Mouse (Mus musculus) layer of hippocampus, adult 9-11 months (tissue): ENCODE measurements around the gene Baz1b.
A peak's percentile ranks its signal among the peaks of the same experiment; 100 is the strongest.
"Not testable (repeated sequence)": the region's sequence is repeated elsewhere in the genome, so short reads cannot be mapped to it uniquely, and the experiment has no call there.

ENCODE experiments used
- DNase-seq: peaks from one replicate; pipeline ENCODE4 v3.0.0; 2022

The Baz1b gene

DNA sequence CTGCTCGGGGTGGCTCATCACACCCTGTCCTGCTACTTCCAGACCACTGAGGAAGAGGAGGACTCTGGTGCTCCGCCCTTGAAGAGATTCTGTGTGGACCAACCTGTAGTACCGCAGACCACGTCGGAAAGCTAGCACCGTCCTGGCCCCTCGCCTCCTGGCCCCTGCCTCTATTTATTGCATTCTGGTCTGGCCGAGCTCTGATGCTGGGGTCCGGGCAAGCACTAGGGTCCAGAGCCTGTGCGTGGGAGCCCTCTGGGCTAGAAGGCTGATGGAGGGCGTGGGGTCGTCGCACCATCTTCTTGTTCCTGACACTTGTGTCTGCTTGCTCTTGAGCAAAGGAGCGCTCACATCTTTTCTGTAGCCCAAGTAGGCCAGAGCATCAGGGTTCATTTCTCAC lies 6.3 kb upstream of the Baz1b start:
- DNase-seq = no peak

DNA sequence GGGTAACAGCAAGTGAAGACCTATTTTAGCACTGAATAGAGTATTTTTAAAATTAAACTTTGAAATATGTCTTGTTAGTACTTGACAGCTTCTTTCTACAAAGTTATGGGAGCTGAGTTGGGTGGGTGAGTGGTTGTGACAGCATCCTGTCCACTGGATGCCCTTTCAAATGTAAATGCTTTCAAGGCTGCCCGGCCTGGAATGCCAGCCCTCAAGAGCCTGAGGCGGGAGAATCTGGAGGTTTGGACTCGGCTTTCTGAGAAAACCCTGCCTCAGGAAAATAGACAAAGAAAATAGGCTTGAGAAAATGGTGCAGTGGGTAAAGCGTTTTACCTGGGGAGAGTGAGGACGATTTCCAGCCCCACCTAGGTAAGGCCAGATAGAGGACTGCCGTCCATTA lies 5.3 kb upstream of the Baz1b start:
- DNase-seq = no peak

DNA sequence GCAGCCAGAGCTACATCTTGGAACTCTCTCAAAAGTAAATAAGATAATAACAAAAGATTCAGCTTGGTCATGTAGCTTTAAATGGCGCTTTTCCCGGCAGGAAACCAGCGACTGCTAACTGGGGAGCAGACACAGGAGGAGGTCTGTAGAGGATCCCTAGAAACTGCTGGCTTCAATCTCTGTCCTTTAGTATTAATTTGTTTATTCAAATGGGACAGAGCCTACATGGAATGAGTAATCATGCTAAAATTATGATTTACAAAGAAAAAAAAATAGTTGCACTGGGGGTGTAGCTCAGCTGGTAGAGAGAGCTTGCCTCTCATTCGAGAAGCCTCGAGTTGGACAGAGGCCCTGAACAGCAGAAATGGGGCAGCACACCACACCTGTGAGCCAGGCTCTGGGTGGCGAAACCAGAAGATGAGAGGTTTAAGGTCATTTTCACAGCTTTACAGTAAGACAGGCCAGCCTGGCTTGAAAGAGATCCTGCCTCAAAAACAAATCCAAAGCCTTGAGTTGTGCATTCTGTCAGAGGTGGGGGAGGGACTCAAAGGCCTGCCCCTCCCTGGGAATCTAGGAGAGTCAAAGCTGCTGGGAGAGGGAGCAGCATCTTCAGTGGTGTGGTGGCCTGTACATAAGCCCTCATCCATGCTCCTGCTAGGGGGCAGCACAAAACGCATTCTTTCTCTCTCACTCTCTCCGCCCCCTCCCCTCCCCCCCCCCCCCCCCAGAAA lies 3.8 kb upstream of the Baz1b start:
- DNase-seq = peak; percentile 69

DNA sequence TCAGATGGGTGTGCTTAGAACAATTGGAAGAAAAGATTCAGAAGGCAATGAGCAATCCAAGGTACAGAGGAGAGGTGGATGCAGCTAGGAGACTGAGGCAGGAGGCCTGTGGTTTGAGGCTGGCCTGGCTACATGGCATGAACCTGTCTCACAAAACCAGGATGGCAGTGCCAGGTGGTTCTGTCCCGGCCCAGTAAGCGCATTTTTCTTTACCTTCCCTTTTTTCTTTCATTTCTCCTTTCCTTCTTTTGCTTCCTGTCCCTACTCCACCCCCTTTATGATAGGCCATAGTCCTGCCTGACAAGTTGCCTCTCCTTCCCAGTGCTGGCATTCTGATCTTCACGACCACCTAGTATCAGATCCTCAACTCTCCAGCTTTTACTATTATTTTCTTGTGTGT lies 2.0 kb upstream of the Baz1b start:
- DNase-seq = no peak

DNA sequence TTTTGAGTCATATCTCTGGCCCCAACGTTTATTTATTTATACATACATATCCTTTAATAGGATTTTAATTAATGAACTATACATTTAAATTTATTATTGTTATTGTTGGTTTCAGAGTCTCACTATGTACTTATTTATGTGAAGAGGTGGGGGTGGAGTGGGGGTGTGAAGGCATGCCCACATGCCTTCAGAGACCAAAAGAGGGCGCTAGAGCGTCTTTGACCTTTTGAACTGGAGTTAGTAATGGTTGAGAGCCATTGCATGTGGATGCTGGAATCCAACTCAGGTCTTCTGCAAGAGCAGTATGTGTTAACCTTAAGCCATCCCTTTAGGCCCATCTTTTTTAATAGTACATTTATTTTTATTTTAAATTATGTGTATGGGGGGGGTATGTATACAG lies 1.5 kb upstream of the Baz1b start:
- DNase-seq = no peak

DNA sequence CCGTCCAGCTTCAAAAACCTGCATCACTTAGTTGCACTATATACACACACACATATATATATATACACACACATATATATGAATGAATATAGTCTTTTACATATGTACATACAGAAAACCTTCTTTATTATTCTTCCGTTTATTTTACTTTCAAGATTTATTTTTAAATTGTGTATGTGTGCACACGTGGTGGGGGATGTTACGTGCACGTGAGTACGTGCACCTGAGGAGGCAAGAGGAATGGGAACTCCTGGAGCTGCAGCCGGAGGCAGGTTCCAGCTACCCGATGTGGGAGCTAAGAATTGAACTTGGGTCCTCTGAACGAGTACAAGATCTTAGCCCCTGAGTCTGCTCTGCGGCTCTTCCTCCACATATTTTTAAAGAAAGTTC lies 838 bp upstream of the Baz1b start:
- DNase-seq = no peak

DNA sequence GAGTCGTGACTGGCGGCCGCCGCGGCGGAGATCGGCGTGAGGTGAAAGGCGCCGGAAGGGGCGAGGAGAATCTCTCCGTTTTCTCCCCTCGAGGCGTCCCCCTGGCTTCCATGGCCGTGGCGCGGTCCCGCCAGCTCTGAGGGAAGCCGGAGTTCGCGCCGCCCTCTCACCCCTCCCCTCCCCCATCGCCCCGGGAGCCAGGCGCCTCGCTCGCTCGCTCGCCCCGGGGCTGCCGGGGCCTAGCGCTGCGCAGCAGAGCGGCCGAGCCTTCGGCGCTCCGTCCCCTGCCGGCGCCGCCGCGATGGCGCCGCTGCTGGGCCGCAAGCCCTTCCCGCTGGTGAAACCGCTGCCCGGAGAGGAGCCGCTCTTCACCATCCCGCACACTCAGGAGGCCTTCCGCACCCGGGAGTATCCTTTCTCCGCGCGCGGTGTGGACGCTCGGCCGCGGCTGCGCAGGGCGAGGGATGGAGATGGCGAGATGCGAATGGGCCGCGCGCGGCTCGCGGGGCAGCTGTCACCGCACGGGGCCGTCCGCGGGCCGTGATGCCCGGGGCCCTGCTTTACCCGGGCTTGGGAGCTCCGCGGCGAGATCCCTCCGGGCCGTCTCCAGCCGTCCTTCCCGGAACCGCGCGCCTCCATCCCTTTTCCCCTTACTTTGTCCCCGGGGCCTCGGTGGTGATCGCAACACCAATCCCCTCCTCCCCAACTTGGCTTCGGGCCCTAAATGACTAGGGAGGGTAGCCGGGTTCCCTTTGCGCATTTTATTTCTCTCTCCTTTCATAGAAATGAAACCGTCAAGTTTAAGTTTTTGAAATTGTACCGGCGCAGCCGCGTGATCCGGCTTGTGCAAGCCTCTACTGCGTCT lies 517 bp downstream of the Baz1b start:
- DNase-seq = no peak

DNA sequence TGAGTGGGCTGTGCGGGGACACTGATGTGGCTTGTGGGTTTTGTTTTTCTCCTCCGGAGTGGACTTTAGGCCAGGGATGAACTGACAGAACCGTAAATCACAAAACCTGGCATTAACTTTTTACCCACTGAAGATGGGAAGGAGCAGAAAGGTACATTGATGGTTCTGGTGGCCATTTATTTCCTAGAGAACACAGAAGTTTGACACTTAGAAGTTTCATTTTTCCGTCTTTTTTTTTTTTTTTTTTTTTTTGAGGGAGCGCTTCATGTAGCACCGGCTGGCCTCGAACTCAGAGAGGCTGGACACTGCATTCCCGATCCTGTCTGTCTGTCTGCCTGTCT lies 1.1 kb downstream of the Baz1b start:
- DNase-seq = no peak

DNA sequence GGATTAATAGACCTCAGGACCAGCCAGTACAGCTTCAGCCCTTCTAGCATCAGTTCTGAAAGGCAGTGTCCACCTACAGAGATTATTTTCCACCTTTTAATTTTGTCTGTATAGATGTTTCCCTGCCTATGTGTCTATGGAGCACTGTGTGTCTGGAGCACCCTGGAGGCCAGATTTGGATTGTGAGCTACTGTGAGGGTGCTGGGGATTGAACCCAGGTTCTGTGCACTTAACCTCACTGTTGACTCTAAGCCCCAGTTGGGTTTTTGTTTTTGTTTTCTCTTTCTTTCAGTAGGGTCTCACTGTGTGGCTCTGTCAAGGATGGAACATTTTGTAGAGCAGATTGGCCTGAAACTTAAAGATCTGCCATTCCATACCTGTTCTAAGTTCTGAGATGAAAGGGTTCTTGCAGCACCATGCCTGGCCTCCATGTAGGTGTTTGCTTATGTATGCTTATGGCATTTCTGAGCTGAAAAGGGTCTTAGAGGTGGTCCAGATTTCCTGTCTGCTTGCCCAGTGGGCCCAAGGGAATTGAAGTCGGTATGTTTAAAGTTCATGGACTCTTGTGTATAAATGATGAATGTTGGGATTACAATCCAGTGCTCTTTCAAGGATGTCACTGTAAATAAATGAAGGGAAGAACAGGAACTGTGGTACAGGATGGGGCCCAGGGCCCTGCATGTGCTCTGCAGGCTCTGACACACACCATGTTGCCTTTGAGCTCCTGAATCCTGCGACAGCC lies 2.4 kb downstream of the Baz1b start:
- DNase-seq = no peak

DNA sequence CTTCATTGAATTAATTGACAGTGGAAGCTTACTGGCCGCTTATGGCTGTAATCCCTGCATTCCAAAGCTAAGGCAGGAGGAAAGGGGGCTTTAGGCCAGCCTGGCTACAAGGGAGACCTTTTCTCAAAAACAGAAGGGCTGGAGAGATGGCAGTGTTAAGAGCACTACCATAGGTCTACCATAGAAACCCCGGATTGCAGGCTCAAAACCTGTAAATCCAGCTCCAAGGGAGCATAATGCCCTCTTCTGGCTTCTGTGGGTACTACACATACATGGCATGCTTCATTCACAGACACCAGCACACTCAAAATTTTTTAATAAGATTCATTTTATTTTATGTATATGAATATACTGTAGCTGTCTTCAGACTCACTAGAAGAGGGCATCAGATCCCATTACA lies 4.6 kb downstream of the Baz1b start:
- no peak for DNase-seq

DNA sequence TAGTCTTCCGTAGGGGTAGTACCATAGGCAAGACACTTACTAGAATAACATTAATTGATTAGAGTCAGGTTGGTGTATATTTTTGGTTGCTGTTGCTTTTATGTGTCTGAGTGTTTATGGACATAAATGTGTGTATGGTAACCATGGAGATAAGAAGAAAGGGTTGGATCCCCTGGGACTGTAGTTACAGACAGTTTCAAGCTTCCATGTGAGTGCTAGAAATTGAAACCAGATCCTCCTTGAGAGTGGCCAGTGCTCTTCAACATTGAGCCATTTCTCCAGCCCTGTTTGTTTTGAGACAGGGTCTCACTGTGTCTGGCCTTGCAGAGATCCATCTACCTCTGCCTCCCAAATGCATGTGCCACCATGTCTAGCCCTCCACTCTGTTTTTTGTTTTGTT lies 5.4 kb downstream of the Baz1b start:
- DNase-seq = no peak

DNA sequence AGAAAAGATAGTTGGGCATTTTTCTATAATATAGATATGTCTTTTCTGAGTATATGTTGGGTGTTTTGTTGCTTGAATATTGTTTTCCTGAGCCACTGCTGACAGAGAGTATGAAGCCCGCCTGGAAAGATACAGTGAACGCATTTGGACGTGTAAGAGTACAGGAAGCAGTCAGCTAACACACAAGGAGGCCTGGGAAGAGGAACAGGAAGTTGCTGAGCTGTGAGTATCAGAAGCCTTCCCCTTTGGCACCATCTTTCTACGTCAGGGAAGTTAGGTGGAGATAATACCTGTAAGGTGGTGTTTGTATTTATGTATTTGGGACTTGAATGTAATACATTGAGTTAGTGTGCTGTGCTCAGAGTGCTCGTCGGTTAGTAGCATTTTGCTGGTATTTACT lies 9.3 kb downstream of the Baz1b start:
- DNase-seq = no peak

DNA sequence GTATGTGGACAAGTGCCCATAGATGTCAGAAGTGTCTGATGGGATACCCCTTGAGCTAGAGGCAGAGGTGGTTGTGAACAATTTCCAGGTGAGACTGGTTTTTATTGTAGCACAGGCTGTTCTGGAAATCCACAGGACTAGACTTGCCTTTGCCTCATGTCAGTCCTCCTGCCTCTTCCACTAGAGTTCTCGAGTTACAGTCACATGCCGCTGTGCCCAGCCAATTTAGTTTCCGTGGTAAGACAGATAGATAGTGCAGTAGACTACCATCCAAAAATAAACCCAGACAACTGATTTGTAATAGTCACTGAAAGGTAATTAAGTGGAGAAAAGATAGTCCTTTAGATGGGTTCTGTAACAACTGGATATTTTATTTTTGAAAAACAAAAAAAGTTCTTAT lies 15.7 kb downstream of the Baz1b start:
- DNase-seq = no peak

DNA sequence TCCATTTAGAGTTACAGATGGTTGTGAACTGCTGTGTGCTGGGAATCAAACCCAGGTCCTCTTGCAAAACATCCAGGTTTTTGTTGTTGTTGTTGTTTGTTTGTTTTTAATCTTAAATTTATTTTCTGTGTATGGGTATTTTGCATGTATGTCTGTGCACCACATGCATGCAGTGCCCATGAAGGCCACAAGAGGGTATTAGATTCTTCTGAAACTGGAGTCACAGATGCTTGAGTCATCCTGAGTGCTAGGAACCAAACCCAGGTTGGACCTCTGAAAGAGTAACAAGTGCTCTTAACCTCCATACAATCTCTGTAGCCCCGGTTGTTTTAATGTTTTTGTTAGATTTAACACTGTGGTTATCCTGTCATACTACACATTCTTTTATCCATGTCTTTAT lies 21.1 kb downstream of the Baz1b start:
- DNase-seq = no peak

DNA sequence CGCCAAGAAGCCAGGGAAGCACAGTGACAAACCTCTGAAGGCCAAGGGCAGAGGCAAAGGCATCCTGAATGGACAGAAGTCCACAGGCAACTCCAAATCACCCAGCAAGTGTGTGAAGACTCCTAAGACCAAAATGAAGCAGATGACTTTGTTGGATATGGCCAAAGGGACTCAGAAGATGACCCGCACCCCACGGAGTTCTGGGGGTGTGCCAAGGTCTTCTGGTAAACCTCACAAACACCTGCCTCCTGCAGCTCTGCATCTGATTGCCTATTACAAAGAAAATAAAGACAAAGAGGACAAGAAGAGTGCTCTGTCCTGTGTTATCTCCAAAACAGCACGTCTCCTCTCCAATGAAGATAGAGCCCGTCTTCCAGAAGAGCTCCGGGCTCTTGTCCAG lies 29.8 kb downstream of the Baz1b start:
- no peak for DNase-seq

DNA sequence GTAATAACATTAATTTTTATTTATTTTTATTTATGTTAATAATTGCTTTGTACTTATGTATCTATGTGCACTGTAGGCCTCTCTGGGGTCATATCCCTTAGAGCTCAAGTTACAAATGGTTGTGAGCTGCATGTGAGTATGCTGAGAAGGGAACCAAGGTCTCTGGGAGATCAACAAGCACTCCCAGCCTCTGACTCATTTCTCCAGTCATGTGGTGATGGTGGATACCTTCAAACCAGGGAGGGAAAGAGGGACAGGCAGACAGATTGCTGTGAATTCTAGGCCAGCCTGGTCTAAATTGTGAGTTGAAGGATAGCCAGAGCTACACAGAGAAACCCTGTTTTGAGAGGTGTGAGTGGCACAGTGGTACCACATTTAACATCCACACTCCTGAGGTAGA lies 33.9 kb downstream of the Baz1b start:
- no peak for DNase-seq

DNA sequence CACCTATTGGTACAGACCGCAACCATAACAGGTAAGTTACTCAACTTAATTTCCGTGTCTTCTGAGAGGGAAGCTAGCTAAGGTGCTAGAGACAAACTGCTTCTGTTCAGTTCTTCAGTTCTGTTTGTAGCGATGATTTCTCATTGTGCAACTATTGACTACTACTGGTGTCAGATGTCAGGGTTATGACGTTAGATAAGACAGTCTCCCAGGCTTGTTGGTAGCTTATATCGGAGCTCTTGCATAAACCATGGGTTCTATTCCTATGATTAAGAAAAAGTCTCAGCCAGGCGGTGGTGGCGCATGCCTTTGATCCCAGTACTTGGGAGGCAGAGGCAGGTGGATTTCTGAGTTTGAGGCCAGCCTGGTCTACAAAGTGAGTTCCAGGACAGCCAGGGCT lies 35.0 kb downstream of the Baz1b start:
- no peak for DNase-seq

DNA sequence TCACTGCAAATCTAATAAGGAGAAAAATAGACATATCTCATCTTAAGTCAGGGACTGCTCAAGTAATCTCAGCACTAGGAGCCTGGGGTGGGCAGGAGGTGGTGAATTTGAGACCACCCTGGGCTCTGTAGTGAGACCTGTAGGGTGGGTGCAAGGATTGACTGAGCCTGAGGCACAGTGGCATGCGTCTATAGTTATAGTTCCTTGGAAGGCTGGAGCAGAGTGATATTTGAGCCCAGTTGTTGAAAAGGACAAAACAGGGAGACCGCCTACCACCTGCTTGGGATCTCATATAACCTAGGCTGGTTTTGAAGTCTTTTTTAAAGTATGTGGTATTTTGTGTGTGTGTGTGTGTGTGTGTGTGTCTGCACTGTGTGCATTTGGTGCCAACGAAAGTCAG lies 37.1 kb downstream of the Baz1b start:
- no peak for DNase-seq

DNA sequence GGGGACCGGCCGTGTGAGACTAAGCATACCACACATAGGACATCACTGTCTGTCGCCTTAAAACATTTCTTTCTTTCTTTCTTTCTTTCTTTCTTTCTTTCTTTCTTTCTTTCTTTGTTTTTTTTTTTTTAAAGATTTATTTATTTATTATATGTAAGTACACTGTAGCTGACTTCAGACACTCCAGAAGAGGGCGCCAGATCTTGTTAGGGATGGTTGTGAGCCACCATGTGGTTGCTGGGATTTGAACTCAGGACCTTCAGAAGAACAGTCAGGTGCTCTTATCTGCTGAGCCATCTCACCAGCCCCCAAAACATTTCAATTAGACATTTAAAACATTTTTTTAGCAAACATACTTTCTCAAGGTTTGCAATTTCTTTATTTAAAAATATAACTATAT lies 38.8 kb downstream of the Baz1b start:
- DNase-seq = not testable (repeated sequence)

DNA sequence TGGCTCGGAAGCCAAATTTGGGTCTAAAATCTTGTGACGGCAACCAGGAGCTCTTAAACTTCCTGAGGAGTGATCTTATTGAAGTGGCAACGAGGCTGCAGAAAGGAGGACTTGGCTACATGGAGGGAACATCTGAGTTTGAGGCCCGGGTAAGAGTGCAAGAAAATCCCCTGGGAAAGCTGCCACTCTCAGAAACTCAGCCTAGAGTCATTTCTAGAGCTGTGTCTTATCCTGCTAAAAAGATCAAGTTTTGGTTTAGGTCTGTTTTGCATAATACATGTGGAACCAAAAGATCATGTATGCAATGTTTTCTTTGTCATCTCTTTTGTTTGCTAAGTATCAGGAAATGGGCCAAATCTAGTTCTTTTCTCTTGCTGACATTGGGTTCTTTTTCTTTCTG lies 43.1 kb downstream of the Baz1b start:
- DNase-seq = no peak

DNA sequence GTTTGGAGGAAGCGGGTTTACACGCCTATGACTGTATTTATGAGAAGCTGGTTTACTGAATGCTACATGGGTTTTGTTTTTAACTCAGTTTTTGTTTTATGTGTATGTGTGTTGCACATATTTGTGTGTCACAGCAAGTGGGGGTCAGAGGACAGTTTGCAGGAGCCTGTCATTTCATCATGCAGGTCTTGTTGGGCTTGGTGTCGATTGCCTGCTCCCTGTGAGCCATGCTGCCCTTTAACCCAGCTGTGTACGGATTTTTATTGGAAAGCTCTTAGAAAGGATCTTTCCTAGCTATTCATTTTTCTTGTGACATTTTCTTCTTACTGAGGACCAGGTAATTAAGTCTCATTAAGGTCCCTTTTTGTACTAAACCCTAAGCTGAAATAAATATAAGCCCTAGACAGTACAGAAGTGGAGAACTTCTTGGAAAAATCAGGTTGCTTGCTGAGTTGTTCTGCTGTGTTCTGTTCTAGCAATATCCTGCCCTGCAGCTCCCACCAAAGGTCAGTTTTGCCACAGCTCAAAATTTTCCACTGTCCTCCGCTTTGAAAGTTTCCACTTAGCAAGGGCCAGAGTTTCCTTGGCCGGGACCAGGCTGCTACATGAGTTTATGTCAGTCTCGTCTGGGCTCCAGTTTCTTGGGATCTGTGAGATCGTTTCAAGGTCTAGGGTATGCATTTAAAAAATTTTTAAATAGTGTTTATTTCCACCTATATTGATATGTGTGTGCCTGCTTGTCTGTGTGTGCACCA lies 46.3 kb downstream of the Baz1b start:
- no peak for DNase-seq

DNA sequence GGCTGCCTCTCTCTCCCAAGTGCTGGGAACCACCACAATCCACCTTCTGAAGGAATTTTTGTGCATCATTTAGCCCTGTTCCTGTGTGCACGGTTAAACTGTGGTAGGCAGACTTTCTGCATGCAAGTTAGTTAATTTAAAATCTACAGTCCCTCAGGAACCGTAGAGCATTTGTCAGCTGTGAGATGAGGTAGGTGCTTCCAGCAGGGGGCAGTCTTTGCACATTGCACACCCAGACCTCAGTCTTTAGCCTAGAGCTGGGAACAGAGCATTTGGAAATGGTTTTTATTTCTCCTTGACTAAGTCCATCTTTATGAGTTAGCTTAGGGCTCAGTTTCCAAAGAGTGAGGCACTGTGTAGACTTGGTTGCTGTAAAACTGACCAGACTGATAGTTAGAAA lies 49.5 kb downstream of the Baz1b start:
- peak; percentile 49 for DNase-seq

DNA sequence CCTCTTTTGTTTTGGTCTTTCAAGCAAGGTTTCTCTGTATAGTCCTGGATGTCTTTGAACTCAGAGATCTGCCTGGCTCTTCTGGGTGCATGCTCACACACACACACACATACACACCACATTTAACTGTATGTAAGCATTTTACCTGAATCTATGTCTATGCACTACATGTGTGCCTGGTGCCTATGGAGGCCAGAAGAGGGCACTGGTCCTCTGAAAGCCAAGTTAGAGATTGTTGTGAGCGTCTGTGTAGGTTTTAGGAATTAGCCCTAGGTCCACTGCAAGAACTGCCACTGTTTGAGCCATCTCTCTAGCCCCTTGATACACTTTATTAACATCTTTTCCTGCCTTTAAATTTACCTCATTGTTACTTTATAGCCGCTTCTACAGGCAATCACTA lies 51.8 kb downstream of the Baz1b start:
- DNase-seq = no peak
